Mouse (Mus musculus): Measurements from ENCODE around the gene Zbtb7b.

GRCm38 (mm10) chr3:89378394-89379067 is 16.0 kb downstream of the Zbtb7b start:
- TF ChIP-seq CTCF (IDR thresholded peaks at IDR 0.05; ENCODE audit: low read depth, low read length) (no peak), POLR2A (IDR thresholded peaks at IDR 0.05; ENCODE audit: insufficient read depth, low read length) (no peak)
